Mouse (Mus musculus) brain, adult 2 months (tissue): ENCODE measurements around the gene Pcp4l1.
"Not testable (repeated sequence)": the region's sequence is repeated elsewhere in the genome, so short reads cannot be mapped to it uniquely, and the experiment has no call there.

Source experiments
- DNase-seq: peaks from one replicate; pipeline ENCODE4 v3.0.0; 2011; ENCODE audit warnings: low read depth, low spot score

Gene Pcp4l1

DNA sequence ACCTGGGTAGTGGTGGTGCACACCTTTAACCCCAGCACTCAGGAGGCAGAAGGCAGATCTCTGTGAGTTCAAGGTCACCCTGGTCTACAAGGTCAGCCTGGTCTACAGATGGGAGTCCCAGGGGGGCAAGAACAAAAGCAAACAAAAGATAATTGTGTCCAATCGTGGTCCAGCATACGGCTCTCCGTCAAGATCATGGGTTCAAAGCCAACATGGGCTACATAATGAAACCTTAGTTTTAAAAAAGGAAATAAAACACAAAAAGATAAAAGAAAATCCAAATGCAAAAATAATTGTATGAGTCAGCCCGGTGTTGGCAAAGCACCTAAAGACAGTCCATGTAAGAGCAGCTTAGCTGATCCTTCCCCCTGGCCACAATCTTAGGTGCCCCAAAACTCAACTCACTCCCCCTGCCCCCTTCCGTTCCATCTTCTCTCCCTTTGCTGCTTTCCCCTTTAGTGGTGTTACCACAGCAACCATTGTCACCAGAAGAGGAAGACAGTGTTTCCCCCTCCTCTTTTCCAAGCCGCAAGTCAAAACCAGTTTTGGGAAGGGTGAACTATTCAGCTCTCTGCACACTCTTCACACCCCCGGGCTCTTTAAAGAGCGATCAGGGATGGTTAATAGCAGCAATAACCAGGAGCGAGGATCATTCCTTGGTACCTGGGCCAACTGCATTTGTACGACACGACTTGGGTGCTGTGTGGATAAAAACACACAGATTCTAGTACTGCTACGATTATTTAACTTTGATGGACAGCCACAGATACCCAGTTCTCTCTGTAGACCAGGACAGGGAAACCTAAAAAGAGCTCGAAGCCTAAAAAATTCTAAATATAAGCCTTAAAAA, 8.0 kb downstream of the Pcp4l1 start:
- peak; percentile 26 for DNase-seq

DNA sequence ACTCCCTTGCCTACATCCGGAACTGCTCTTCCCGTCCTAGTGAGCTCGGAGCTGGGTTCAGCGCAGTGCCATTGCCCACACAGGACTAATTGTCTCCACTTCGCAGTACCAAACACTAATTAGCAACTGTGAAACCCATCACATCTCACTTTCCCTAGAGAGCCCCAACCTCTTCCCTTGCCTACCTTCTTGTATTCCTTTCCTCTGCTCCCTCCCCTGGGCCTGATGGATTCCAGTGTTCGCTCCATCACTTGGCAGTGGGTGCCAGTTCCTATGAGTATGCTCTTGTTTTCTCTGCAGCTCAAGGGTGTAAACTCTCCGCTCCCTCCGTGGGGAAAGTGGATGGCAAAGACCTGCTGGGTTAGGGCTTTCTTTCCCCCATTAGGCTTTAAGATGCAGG, 10.4 kb downstream of the Pcp4l1 start:
- DNase-seq = peak; percentile 14

DNA sequence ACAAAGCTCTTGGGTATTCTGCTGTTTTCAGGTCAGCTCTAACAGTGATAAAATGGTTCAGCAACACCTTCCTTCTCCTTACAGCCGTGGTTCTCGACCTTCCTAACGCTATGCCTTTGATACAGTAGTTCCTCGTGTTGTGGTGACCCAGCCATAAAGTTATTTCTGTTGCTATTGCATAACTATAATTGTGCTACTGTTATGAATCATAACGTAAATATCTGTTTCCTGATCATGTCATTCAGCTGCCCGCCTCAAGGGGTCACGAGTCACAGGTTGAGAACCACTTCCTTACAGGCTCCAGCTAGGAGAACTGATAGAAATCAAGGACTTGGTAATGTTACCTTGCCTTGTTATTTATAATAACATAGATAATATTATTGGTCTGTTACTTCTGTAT, 11.8 kb downstream of the Pcp4l1 start:
- DNase-seq = no peak

DNA sequence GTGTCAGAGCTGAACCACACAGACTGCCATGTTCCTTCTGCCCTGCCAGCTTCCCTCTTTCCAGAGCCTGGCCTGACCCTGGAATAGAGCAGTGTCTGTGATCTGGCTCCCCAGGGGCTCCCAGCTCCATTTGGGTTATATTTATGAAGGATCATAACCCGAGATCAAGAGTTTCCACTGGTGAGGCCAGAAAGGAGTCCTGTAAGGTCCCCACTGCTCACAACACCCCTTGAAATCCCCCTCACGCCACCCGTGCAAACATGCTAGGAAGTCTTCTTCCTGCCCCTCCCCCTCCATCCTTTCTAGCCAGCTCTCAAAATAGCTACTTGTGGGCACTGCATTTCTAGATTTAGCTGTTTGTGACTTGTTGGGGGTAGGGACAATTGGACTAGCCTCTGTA, 12.4 kb downstream of the Pcp4l1 start:
- no peak for DNase-seq

DNA sequence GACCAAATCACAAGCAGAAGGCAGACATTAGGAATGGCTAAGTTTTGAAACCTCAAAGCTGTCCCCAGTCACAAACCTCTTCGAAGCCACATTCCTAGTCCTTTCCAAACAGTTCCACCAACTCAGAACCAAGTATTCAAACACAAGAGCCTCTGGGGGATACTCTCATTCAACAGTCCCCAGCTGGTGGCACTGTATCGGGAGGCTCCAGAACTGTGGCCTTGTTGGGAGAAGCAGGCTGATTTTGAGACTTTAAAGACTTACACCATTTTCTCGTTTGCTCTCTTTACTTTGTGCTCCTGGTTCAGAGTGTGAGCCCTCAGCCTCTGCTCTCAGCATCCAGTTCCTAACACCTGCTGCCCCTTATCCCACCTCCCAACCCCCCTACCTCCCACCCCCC, 13.0 kb downstream of the Pcp4l1 start:
- DNase-seq = no peak

DNA sequence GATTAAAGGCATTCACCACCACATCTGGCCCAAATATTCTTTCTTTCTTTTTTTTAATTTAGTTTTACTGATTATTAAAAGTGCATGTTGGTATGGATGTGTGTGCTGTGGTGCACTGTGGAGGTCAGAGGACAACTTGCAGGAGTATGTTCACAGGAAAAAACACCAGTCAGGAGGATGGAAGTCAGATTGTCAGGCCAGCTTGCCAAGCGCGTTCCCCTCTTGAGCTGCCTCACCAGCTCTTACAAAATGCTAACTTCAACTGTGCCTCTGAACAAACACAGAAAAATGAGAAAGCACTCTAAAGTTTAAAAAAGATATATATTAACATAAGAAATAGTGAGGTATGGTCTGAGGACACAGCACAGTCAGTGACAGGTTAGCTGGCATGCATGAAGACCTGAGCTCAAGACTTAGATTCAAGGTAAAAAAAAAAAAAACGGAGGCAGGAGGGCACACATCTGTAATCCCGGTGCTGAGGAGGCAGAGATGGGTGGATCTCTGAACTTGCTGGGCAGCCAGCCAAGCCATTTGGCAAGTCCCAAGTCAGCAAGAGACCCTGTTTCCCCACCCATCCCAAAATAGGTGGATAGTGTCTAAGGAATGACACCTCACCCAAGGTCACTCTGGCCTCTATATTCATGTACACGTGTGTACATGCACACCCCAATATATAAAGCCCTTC, 16.4 kb downstream of the Pcp4l1 start:
- no peak for DNase-seq

DNA sequence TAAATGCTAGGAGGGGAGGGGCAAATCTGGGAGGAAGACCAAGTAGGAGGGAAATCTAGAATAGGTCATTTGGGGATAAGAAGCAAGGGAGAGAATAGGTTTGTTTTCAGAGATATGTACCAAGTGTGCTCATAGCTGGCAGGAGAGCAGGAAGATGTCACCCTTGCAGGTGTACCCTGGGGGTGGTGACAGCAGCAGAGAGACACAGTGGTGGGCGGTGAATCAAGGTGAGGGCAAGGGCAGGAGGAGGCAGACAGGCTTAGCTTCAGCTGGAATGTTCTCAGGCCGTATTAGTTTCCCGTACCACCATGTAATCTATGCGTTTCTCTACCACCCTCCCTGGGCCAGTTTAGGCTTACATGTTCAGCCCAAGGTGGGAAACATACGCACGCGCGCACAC, 23.3 kb downstream of the Pcp4l1 start:
- peak; percentile 57 for DNase-seq

DNA sequence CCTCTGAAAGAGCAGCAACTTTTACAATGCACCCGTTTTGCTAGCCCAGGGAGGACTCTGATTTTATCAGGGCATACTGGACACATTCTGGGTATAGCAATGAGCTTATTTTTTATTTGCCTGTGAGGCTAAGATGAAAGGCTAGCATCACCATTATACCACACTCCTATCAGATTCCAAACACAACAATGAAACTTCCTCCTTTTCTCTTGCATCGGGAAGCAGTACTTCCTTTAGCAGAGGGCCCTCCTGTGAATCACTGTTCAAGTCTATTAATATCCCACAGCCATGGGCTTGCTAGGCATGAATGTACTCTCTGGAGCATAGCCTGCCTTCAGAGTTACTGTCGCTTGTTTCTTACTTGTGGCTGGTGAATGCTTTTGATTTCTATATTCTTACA, 24.9 kb downstream of the Pcp4l1 start:
- peak; percentile 65 for DNase-seq

DNA sequence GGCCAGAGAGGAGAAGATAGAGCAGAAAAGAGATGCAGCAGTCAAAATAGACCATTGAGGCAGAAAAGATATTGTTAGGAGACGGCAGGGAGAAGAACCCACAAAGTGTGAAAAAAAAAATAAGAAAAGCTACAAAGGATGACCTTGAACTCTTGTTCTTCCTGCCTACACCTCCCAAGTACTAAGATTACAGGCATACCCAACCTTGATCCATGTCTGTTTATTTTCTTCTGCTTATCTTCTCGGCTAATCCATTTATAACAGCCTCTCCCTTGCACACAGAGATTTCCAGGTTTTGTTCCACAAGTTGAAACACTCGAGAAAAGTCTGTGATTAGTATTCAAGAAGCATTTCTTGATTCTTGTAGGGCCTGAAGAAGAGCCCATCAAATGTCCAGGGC, 26.2 kb downstream of the Pcp4l1 start:
- no peak for DNase-seq

DNA sequence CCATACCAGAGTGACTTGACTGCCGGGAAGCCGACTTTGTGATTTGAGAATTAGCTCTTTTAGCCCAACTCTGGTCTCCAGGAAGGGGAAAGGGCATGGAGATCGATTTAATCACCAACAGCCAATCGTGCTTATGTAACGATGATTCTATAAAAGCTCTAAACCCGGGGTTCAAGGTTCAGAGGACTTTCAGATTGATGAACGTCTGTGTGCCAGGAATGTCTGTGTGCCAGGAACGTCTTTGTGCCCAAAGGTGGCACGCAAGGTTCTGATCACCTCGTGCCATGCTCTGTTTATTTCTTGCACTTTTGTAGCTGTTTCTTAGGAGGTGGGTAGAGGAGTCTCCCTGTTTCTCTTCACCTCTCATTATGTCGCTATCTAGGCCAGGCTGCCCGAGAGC, 27.2 kb downstream of the Pcp4l1 start:
- no peak for DNase-seq

DNA sequence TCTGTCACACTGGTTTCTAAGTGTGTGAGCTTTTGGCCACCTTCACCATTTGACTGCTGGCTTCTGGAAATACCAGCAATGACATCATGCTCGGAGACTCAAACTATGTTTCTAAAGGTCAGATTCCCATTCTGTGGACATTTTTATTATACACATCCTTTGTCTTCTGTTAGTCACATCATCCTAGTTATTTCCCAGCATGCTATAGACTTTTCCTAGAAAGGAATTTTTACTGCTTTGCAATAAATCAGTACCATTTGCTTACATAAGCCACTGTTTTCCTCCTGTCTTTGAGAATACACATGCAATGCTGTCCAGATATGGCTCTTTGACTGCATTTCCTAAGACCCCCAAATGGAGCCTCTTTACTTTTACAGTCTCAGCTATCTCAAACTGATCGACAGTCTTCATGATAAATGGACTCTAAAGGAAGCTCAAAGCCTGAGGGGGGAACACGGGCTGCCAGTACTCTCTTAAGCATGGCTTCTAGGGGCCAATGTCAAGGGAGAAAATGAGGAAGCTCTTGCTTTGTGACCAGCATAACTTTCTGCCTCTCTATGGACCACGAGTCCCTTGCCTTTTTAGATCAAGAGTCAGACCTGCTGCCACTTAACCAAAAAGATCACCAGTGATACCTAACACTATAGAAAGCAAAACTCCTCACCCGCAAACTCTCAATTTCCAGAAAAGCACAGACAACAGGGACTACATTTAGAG, 30.3 kb downstream of the Pcp4l1 start:
- DNase-seq = no peak

DNA sequence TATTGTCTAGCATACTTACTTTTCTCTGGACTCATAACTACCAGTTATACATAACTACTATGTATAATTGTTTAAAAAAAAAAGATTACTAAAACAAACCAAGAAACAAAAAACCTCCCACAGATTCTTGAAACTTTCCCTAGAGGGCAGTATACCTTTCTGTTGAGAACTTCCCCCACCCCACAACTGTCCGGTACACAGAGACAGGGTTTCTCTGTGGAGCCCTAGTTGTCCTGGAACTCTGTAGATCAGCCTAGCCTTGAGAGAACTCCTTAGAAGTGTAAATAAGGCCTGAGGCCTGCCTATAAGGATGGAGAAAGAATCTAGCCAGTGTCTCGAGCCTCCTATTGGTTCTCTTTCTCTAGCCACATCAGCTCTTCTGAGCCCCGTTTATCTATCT, 31.8 kb downstream of the Pcp4l1 start:
- peak; percentile 34 for DNase-seq

DNA sequence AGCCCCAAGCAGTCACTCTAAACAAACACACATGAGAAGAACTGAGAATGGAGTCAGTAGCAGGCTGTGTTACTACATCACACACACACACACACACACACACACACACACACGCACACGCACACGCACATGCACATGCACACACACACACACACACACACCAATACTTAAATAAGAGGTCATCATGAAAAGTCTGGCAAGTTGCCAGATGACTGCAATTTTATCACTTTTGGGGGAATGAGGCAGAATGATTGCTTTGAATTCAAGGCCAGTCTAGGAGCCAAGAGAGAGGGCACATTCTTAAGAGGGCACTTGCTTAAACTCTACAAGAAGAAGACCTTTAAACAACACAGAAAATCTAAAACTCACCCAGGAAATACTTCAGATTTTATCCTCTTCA, 33.5 kb downstream of the Pcp4l1 start:
- DNase-seq = no peak

DNA sequence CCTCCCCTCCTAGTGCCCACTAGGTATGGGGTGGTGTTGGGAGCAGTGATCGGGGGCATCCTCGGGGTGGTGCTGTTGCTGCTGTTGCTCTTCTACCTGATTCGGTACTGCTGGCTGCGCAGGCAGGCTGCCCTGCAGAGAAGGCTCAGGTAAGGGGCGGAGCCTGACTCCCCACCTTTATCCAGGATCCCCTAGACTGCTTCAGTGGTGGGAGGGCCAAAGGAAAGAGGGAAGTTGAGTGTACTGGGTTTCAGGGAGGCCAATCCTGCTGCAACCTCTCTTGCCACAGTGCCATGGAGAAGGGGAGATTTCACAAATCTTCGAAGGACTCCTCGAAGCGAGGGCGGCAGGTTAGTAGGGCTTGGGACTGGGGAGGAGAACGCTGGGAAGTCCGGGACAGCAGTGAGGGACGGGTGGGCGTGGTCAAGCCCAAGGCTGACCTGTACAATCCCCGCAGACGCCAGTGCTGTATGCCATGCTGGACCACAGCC, 36.5 kb downstream of the Pcp4l1 start:
- no peak for DNase-seq

DNA sequence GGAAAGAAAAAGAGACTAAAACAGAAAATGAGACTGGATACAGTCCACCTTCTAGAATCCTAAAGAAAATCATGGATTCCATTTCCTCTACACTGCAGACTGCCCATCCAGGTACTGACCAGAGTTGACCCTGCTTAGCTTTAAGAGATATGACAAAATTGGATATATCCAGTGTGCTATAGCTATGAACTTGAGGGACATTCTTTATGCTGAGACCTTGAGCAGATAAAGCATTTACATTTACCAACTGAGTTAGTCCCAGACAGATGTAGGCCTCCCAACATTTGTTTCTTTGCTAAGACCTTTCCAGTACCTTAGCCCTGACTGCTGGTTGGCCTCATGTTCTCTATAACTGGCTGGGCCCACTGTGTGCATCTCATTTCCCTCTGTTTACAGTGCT, 38.1 kb downstream of the Pcp4l1 start:
- no peak for DNase-seq

DNA sequence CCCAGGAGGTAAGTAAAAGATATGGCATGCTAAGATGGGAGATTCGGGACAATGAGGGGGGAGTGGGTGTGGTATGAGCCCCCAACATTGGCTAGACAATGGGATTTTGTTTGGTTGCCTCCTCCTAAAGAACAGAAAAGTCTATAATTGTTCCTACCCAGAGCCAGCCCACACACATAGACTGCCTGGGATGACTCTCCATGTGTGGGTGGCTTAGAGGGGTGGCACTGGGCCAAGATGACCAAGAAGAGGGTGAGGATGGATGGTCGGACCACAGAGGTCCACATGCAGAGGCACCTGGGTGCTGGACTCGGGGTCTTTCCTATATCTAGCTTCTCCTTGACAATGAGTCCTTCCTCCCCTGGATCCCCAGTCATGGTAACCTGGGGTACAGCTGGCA, 39.4 kb downstream of the Pcp4l1 start:
- peak; percentile 27 for DNase-seq

DNA sequence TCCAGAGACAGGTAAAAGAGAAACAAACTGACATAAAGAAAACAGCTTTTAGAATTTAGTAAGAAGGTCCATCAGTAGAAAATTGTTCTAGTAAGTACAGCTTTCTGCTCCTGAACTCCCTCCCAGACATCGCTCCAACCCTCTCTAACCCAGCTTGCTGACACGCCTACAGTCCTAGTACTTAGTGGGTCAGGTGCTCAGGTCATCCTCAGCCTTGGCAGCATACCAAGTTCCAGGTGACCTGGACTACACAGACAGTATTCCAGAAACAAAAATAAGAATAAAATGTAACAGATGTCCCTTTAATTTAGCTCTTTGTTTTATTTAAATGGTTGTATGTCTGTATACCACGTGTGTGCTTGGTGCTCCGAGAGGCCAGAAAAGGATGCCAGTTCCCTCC, 44.1 kb downstream of the Pcp4l1 start:
- DNase-seq = no peak

DNA sequence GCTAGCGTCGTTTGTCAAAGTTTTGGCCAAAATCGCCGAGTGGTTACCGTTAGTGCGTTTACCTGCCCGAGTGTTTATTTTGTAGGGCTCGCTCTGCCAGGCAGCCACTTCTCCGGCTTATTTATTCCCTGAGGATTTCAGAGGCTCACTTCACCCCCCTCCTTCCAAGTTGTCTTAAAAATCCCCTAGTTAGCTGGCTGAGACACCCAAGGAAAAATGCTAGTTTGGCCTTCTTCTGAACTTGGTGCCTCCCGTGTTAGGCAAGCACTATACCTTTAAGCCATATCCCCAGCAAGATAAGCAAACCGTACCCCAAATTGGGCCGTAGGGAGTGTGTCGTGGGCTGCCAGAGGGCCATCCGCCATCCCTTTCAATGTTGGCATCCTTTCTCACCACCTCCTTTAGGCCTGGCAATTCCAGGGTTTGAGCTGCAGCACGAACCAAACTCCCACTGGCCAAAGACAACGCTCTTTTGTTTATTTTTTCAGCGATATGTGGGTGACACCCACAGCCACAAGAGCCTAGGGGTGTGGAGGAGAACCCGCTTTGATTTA, 45.2 kb downstream of the Pcp4l1 start:
- DNase-seq = peak; percentile 70

DNA sequence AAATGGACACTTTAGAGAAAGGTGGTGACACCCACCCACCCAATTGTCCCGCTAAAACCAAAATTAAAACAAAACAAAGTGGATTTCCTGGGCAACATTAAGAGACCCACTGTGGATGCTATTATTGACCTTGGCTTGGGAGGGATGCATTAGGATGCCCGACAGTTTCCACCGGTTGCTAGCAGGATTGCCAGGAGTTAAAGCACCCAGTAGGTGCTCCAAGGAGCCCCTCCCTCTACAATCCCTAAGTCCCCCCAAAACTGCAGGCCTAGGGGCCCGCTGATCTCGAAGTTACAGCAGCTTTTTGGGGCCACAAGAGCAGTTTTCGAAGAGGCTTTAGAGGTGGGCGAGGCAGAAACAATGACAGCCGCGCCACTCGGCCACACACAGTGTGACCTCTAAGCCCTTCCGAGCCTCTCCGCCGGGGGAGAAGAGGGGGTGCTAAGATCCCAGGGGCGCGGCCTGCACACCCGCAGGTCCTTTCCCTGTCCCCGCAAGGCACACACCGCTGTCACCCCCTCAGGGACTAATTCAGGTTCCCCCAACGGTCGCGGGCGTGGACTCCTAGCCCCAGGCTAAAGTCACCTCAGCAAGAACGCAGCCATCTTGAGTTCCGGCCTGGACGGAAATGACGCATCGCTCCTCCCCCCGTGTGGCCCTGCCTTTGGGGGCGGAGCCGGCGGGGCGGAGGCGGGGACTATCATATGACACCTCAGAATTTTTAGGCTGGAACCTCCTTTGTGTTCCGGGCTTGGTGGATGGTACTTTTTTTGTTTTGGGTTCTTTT, 45.9 kb downstream of the Pcp4l1 start, which contains the start of the genes Sdhc and Mpz:
Gene Sdhc (minus strand): TSS at position 630 of the 787 bp plus-strand sequence.
Gene Mpz (plus strand): TSS at position 738 of the 787 bp plus-strand sequence.
- DNase-seq = peak; percentile 97

DNA sequence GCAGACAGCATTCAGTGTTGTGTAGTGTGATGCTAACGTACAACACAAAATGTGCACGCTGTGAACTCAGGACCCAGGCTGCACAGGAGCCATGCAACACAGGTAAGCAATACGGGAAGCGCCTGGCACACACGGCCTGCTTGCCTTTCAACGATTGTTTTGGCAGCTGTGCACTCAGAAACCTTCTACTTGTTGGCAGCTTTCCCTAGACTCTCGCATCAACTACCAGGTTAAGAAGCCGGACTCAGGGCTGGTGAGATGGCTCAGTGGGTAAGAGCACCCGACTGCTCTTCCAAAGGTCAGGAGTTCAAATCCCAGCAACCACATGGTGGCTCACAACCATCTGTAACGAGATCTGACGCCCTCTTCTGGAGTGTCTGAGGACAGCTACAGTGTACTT, 53.1 kb downstream of the Pcp4l1 start:
- DNase-seq = not testable (repeated sequence)
